Mouse (Mus musculus): ENCODE measurements around the gene Lhx3. TPM values are rescaled to one million over a fixed set of nuclear protein-coding genes. Genes with fewer than 3 reads are reported as not detected.

The Lhx3 gene
- total RNA-seq, 2 experiments from 2014 or later: not detected

DNA sequence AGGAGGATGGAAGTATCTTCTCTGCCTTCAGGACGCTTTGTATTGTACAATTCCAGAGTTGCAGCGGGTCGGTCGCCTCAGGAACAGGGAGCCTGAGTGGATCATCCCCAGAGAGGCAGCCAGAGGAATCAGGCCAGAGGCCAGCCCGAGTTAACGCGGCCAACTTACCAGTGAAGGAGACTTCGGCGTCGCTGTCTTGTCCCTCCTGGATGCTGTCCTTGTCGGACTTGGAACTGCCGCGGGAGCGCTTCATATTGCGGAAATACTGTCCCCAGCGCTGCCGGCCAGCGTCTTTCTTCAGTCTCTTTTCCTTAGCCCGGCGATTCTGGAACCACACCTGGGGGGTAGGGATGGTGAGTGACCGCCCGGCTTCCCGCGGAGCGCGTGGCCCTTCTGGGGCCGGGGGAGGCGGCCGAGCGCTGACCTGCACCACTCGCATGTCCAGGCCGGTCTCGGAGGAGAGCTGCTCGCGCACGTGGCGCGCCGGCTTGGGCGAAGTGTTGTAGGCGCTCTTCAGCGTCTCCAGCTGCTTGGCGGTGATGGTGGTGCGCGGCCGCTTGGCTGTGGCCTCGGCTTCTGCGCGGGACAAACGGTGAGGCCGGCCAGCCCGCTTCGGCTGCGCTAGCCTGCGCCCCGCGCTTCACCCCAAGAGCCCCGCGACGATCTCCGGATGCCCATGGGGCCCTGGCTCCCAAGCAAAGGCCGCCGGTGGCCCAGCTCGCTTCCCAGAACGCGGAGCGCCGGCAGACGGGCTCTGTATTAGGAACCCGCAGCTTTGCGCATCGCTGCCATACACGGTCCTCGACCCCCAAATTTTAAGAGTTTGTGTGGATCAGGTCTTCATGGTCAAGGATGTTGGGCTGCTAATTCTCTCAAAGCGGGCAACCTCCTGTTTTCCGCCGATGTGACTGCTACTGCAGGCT lies 5.9 kb downstream of the Lhx3 start:
- no peak for DNase-seq

GRCm38 (mm10) chr2:26198488-26198887 lies 9.6 kb downstream of the Lhx3 start:
- DNase-seq: no peak

DNA sequence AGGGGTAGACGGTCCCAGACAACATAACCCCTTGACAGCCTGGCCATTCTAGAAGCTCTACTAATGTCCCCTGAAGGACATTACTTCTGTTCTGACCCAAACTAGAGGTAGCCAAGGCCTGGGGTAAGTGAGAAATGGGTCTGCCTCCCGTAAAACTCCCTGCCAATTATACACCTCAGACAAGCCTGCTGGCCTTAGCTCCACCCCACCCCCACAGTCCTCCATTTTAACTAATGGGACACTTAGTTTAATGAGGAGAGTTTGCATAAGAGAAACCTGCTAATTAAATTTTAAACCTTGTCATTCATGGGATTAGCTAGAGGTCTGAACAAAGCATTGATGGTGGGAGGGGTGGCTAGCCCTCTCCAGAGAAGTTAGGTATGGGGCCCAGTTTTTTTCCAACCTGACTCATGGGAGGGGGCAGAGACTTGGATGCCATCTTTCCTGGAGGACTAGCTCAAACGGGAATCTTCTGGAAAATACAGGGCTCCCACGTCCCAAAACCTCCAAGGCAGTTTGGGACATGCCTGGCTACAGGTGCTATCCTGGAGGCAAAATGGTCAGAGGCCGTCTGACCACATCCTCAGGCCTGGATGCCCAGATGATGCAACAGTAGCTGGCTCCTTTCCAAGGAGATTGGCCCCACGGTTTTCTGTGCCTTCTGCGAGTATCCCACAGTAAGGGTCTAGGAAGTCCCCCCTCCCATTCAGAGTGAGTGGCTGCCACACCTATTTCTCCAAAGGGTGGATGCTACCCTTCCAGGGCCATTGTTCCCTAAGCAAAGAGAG lies 13.3 kb downstream of the Lhx3 start:
- no peak for DNase-seq

GRCm38 (mm10) chr2:26188517-26188916 lies 19.6 kb downstream of the Lhx3 start:
- DNase-seq: peak; percentile 61

DNA sequence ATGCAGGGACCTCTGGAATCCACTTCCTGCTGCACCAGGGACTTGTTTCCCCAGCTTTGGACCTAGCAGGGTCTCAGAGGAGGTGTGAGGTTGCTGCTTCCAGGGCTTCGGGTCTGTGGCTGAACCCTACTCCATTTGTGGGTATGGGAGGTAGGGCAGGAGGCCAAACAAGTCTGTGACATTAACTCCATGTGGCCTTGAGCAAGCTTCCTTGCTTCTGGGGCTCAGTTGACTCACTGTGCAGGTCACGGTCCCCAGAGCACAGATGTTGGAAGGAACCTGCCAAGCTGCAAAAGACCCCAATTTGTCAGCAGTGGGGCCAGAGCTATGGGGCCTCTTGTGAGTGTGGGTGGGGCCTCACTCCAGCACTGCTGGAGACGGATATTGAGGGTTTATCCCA lies 23.7 kb downstream of the Lhx3 start:
- DNase-seq: no peak

DNA sequence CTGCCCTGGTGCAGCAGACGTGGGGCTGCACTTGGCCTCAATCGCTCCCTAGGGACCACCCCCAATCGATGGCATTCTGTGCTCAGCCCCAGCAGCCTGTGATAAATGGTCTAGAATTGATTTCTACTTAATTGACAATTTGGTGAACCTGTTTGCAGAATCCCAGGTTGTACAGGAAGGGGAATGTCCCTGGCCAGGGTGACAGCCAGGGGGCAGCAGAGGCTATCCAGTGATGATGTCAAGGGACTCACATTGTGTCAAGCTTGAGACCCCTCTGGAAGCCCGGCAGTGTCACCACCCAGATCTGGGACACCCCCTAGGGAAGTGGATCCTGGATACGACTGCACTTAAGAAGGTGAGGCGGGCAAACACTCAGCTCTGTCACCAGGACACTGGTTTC lies 25.4 kb downstream of the Lhx3 start:
- DNase-seq: peak; percentile 72

- no peak for DNase-seq
Observed at GRCm38 (mm10) chr2:26177189-26177588, 30.9 kb downstream of the Lhx3 start.

DNA sequence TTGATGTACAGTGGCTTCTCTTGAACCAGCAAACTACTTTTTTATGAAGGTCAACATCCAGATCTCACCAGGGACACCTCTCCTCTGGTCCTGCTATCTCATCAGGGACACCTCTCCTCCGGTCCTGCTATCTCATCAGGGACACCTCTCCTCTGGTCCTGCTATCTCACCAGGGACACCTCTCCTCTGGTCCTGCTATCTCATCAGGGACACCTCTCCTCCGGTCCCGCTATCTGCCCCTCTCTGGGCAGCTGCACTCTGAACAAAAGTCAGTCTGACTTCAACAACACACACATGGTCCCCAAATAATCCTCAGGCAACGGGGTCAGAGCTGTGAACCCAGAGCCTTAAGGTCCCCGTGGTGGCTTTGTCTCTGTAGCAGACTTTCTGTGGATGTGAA lies 31.4 kb downstream of the Lhx3 start:
- no peak for DNase-seq

- no peak for DNase-seq
Observed at GRCm38 (mm10) chr2:26175191-26175590, 32.9 kb downstream of the Lhx3 start.

GRCm38 (mm10) chr2:26172166-26172565 lies 35.9 kb downstream of the Lhx3 start:
- no peak for DNase-seq

DNA sequence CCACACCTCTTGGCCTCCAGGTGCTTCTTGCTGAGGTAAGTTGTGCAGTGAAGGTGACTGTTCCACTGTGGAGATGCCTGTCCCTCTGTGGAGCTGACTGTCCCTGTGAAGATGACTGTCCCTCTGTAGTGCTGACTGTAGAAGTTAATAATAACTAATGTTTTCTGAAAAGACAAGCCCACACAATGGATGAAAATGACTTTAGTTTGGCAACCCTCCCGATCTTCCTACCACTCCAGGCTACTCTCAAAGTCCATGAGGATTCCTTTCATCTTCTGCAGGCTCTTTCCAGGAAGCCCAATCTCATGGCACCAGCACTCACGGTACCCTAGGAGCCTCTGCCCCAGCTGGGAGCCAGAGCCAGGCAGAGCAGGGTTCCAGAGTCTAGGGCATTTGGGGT lies 37.7 kb downstream of the Lhx3 start:
- no peak for DNase-seq

DNA sequence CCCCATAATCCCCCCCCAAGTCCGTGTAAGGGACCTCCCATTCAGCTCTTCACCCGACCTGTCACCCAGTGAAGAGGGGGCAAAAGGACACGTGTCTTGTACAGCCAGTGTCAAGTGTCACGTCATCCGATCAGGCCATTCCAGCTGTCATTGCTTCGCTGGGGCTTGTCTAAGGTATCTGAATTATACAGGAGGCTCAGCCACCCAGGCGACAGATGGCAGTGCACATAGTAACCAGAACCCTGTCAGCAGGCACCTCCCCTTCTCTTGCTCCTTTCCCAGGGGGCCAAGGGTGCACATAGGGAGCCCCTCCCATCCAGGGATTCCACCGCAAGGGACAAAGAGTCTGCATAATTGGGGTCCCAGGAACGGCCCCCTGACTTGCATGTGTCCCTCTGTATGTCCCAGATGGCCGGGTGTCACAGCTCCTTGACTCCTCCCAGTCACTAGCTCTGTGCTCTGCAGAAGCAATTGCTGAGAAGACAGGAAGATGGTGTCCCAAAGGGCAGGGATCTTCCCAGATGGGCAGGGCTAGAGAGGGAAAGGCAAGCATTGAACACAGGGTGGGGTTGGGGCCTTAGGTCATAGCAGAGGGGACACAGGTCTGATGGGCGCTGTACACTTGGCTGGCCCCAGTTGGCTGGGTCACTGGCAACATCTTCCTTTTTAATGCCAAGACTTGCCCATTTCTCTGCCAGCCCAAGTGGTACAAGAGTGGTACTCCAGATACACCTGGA lies 39.1 kb downstream of the Lhx3 start:
- no peak for DNase-seq

DNA sequence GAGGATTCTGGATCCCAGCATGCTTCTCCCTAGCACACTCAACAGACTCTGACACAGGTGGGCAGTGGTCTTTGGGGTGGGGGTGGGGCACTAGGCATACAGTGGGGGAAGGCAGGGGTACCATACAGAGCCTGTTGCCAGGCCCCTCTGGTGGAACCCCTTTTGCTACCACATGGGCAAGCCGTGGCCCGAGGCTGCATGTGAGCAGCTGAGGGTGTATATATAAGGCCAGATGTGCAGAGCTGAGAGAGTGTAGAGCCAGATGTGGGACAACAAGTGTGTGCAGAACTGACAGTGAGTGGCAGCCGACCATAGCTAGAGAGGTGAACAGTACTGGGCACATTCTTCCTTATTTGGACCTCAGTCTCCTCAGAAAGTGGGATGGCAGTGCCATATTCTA lies 41.2 kb downstream of the Lhx3 start:
- DNase-seq: no peak

DNA sequence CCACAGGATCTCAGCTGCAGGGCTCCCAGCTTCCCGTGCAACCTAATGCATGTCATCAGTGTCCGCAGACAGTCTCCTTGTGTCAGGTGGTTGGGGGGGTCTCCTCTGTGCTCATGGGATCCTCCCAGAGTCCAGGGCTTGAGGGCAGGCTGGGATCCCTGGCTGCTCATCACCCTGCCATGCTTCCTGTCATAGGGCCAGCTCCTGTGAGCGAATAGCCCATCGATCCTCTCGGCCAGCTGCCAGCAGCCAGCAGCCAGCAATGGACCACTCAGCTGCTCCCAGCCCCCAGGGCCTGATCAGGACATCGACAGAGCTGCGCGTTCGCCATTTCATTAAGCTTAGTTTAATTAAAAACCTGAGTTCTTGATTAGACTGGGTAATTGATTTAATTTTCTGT lies 50.0 kb downstream of the Lhx3 start:
- DNase-seq: no peak

DNA sequence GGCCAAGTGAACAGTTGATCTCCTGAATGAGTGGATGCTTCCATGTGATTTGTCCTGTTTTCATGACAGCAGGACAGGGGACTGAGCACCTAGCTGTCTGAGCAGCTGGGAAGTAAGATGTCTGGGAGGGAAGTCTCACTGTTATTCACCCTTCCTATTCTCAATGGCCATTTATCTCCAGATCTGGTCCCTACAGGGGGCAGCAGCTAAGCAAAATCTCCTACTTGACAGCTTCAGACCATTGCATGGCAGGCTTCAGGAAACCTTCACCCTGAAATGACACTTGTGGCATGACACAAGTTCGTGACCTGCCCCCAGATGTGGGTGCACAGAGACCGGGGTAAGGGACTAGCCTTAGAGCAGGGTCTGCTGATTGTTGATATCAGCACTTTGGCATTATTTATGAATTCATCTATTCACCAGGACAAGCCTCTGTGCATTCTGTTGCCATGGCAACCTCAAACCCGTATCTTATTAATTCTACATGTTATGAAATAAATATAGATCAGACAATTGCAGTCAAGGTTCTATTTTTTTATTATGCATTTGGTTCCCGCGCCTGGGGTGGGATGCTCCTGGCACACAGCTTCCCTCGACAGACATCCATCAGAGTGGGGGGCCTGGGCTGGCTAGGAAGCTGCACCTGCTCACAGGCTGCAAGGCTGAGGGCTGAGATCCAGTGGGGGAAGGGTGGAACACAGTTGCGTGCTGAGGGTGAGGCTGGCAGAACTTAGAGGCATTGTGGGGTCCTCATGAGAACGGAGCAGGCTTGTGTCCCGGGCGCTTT lies 51.7 kb downstream of the Lhx3 start:
- DNase-seq: no peak

DNA sequence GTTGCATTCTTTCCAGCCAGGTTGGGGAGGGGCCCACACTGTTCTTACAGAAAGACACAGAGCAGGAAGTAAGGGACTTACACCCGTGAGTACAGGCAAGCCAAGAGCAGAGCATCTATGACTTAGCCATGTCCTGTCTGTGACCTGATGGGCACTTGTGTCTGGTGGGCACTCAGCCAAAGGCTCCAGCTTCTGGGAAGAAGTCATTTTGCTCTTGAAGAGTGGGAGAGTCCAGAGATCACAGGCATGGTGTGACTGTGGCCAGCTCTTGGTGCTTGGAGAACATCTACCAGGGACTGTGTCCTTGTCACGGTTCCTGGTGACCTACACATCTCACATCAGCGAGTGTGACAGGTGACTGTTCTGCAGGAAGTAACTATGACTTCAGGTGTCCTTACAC lies 52.4 kb downstream of the Lhx3 start:
- no peak for DNase-seq

GRCm38 (mm10) chr2:26154586-26154985 lies 53.5 kb downstream of the Lhx3 start:
- DNase-seq: no peak

GRCm38 (mm10) chr2:26153909-26154340 lies 54.2 kb downstream of the Lhx3 start:
- DNase-seq: peak; percentile 40

DNA sequence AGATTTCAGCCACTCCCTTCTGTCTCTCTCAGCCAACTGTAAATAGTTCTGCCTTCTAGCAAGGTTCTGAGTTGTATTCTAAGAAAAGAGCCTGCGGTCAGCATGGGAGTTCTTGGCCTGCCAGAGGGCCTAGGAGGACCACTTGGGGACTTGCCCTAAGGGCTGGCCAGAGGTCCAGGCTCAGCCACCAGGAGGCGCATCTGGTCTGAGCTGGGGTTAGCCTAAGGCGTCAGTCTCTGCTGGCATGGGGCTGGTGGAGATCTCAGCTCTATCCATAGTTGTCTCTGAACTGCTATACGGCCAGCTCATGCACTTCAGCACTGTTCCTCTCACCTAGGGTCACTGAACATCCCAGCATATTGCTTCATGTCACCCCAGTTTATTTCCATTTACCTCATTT lies 54.8 kb downstream of the Lhx3 start:
- DNase-seq: peak; percentile 74
